Mouse (Mus musculus) megakaryocyte, embryonic 14.5 days (primary cell): ENCODE data around the gene Nploc4.

Experiments used
- FLI1 ChIP-seq: IDR thresholded peaks from 2 replicates; pipeline ENCODE4 v1.6.1; 2012; ENCODE audit warnings: low read length, inconsistent platforms, mixed read lengths
- GATA1 ChIP-seq: IDR thresholded peaks from 3 replicates; pipeline ENCODE4 v1.6.1; 2012; ENCODE audit warnings: mixed read lengths, low read length, inconsistent platforms, borderline replicate concordance

GRCm38 (mm10) chr11:120463536-120463935 lies 26.0 kb upstream of the Nploc4 start:
- TF ChIP-seq GATA1: no peak
- TF ChIP-seq FLI1: no peak
